Mouse (Mus musculus): ENCODE data around the gene Gm3233. TPM values are rescaled to one million over a fixed set of nuclear protein-coding genes. Genes with fewer than 3 reads are reported as not detected.
"Not testable (repeated sequence)": the region's sequence is repeated elsewhere in the genome, so short reads cannot be mapped to it uniquely, and the experiment has no call there.

Gm3233 gene
- total RNA-seq (2015) (not detected in 2 replicates), total RNA-seq (2017) (not detected in 2 replicates)

GRCm38 (mm10) chr10:77759582-77759981 is at the start of gene Gm3233:
TSS of gene Gm3233 (minus strand) at chr10:77759682.
- ATAC-seq (ENCODE audit: poor library complexity, severe bottlenecking), result not testable (repeated sequence)

DNA sequence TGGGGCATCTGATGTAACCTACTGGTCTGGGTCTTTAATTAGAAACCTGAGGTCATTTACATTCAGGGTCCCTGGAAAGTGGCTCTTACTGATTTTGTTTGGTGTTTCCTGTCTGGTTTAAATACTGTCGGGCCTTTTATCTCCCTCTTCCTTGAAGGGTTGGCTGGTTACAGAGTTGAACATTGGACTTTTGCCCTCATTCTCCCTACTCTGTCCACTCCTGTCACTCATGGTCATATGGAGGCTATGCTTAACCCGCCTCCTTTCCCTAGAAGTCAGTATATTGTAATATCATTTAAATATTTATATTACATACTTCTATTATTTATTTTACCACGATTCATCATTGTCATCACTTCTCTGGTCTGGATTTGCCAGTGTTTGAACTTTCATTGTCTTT is 44.6 kb upstream of the Gm3233 start:
- ATAC-seq (ENCODE audit: poor library complexity, severe bottlenecking), result no peak

DNA sequence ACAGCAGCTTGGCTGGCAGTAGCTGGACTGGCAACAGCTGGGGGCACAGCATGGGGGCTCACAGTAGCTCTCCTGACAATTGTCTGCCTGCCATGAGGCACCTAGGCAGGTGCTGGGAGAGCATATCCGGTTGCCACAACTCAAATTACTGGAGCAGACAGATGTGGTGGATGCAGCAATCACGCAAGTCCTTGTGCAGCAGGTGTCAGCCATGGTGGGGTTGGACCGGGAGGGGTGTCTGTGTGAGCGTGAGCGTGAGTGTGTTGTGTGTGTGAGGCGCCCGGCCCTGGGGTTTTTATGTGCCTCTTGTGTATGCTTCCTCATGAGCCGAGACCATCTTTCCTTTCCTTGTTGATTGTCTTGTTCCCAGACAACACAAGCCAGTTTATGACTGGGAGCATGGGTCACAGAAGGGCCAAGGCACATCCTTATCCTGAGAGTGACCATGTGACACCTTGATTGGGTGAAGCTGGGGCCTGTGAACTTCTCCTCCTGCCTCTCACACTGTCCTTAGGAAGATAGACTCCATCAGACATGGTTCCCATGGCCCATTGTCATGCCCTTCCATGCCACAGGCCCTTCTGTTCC is 39.5 kb upstream of the Gm3233 start, which contains the start of gene Gm19668:
Gene Gm19668 (minus strand): TSS at position 213 of the 588 bp plus-strand sequence.
- no peak for ATAC-seq (ENCODE audit: poor library complexity, severe bottlenecking)

DNA sequence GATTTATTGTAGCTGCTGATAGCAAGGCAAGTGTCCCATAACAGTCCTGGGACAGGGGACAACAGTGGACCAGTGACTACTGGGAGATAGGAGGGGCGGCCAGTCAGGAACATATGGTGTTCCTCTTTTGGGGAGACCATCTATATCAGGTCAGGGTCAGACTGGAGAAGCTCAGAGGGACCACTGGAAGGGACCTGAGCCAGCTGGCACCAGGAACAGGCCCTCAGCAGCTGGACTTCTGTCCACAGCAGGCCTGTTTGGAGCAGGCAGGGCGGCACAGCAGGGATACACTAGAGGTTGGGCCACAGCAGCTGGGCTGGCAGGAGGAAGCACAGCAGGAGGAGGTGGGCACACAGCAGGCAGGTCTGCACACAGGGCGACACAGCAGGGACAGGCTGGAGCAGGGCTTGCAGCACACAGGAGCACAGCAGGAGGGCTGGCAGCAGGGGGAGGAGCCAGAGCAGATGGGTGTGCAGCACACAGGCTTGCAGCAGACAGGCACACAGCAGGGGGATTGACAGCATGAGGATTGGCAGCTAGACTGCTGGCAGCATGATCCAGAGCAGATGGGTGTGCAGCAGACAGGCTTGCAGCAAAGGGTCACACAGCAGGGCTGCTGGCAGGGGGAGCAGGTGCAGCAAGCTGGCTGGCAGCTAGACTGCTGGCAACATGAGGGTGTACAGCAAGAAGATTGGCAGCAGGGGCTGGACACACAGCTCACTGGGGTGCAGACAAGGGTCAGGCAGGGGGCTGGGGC is 38.9 kb upstream of the Gm3233 start:
- not testable (repeated sequence) for ATAC-seq (ENCODE audit: poor library complexity, severe bottlenecking)

- no peak for ATAC-seq (ENCODE audit: poor library complexity, severe bottlenecking)
Measured at GRCm38 (mm10) chr10:77797677-77798076, 38.2 kb upstream of the Gm3233 start.

- ATAC-seq (ENCODE audit: poor library complexity, severe bottlenecking), result no peak
Measured at GRCm38 (mm10) chr10:77794976-77795375, 35.5 kb upstream of the Gm3233 start, which contains the start of gene Gm9639. TSS of gene Gm9639 (minus strand) at chr10:77795076.

GRCm38 (mm10) chr10:77788621-77789020 is 29.1 kb upstream of the Gm3233 start:
- ATAC-seq (ENCODE audit: poor library complexity, severe bottlenecking), result no peak

DNA sequence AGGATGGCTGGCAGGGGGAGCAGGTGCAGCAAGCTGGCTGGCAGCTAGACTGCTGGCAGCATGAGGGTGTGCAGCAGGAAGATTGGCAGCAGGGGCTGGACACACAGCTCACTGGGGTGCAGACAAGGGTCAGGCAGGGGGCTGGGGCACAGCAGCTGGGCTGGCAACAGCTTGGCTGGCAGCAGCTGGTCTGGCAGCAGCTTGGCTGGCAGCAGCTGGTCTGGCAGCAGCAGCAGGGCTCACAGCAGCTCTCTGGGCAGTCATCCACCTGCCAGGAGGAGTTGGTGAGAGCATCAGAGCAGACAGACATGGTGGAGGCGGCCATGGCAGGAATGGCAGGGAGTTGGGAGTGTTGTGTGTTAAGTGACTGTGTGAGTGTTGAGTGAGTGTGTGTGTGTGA is 28.4 kb upstream of the Gm3233 start, which contains the start of gene Gm7137:
Gene Gm7137 (minus strand): TSS at position 325 of the 400 bp plus-strand sequence.
- ATAC-seq (ENCODE audit: poor library complexity, severe bottlenecking), result not testable (repeated sequence)

DNA sequence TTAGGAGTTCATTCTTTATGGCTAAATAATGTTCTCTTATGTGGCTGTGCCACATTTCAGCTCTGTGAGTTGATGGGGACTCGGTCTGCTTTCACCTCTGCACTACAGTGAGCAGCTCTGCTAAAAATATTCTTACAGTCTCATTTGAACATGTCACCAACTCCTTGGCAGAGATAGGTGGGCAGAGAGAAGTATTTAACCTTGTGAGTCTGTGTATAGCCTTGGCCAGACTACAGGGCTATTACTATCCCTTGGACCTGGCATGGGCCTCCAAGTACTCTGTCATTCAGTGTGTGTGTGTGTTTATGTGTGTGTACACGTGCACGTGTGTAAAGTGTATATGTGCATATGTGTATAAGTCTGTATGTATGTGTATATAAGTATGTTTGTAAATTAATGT is 23.9 kb upstream of the Gm3233 start:
- ATAC-seq (ENCODE audit: poor library complexity, severe bottlenecking), result not testable (repeated sequence)

GRCm38 (mm10) chr10:77782442-77782841 is 23.0 kb upstream of the Gm3233 start, which contains the start of gene Gm3250:
TSS of gene Gm3250 (minus strand) at chr10:77782542.
- not testable (repeated sequence) for ATAC-seq (ENCODE audit: poor library complexity, severe bottlenecking)

DNA sequence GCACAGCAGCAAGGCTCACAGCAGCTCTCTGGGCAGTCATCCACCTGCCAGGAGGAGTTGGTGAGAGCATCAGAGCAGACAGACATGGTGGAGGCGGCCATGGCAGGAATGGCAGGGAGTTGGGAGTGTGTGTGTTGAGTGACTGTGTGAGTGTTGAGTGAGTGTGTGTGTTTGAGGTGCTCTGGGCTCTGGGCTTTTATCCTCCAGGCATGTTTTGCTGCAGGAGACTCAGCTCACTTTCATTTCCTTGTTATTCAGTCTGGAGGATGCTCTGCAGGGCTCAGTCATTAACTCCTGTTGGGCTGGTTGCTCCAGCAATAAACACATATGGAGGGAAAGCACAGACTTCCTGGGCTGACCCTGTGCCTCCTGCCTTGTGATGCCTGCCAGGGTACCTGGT is 17.4 kb upstream of the Gm3233 start, which contains the start of gene Gm7138:
Gene Gm7138 (minus strand): TSS at position 101 of the 400 bp plus-strand sequence.
- ATAC-seq (ENCODE audit: poor library complexity, severe bottlenecking), result not testable (repeated sequence)

- ATAC-seq (ENCODE audit: poor library complexity, severe bottlenecking), result not testable (repeated sequence)
Measured at GRCm38 (mm10) chr10:77772142-77772541, 12.7 kb upstream of the Gm3233 start.

DNA sequence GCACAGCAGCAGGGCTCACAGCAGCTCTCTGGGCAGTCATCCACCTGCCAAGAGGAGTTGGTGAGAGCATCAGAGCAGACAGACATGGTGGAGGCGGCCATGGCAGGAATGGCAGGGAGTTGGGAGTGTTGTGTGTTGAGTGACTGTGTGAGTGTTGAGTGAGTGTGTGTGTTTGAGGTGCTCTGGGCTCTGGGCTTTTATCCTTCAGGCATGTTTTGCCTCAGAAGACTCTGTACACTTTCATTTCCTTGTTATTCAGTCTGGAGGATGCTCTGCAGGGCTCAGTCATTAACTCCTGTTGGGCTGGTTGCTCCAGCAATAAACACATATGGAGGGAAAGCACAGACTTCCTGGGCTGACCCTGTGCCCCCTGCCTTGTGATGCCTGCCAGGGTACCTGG is 11.7 kb upstream of the Gm3233 start, which contains the start of gene Gm3238:
Gene Gm3238 (minus strand): TSS at position 101 of the 400 bp plus-strand sequence.
- ATAC-seq (ENCODE audit: poor library complexity, severe bottlenecking), result not testable (repeated sequence)

- no peak for ATAC-seq (ENCODE audit: poor library complexity, severe bottlenecking)
Measured at GRCm38 (mm10) chr10:77769727-77770126, 10.2 kb upstream of the Gm3233 start.

- ATAC-seq (ENCODE audit: poor library complexity, severe bottlenecking), result no peak
Measured at GRCm38 (mm10) chr10:77753448-77753847, 6.0 kb downstream of the Gm3233 start.

- not testable (repeated sequence) for ATAC-seq (ENCODE audit: poor library complexity, severe bottlenecking)
Measured at GRCm38 (mm10) chr10:77752312-77752711, 7.2 kb downstream of the Gm3233 start.

DNA sequence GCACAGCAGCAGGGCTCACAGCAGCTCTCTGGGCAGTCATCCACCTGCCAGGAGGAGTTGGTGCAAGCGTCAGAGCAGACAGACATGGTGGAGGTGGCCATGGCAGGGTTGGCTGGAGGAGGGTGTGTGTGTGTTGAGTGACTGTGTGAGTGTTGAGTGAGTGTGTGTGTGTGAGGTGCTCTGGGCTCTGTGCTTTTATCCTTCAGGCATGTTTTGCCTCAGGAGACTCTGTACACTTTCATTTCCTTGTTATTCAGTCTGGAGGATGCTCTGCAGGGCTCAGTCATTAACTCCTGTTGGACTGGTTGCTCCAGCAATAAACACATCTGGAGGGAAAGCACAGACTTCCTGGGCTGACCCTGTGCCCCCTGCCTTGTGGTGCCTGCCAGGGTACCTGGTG is 8.2 kb downstream of the Gm3233 start, which contains the start of gene Gm9736:
Gene Gm9736 (minus strand): TSS at position 101 of the 400 bp plus-strand sequence.
- ATAC-seq (ENCODE audit: poor library complexity, severe bottlenecking), result not testable (repeated sequence)

DNA sequence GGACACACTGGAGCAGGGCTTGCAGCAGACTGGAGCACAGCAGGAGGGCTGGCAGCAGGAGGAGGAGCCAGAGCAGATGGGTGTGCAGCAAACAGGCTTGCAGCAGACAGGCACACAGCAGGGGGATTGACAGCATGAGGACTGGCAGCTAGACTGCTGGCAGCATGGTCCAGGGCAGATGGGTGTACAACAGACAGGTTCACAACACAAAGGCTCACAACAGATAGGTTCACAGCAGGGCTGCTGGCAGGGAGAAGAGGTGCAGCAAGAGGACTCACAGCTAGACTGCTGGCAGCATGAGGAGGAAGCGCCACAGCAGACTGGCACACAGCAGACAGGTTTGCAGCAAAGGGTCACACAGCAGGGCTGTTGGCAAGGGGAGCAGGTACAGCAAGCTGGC is 8.8 kb downstream of the Gm3233 start:
- ATAC-seq (ENCODE audit: poor library complexity, severe bottlenecking), result not testable (repeated sequence)

GRCm38 (mm10) chr10:77741924-77742688 is 17.4 kb downstream of the Gm3233 start, which contains the start of gene Gm18596:
TSS of gene Gm18596 (minus strand) at chr10:77742638.
- not testable (repeated sequence) for ATAC-seq (ENCODE audit: poor library complexity, severe bottlenecking)

DNA sequence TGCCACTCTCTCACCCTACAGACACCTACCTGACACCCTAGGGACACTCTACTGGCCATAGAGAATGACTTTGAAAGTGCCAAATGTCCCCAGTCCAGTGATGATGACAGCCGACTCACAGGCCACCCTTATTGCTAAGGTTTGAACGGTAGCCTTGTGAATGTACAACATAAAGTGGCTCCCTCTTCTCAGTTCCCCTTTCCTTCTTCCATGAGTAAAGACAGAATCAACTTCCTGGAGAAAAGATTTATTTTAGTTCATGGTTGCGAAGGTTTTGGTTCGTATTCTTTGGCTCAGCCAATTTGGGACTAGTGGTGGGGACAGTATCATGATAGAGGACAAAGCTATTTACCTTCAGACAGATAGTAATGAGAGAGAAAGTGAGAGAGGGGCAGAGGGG is 20.6 kb downstream of the Gm3233 start:
- no peak for ATAC-seq (ENCODE audit: poor library complexity, severe bottlenecking)

DNA sequence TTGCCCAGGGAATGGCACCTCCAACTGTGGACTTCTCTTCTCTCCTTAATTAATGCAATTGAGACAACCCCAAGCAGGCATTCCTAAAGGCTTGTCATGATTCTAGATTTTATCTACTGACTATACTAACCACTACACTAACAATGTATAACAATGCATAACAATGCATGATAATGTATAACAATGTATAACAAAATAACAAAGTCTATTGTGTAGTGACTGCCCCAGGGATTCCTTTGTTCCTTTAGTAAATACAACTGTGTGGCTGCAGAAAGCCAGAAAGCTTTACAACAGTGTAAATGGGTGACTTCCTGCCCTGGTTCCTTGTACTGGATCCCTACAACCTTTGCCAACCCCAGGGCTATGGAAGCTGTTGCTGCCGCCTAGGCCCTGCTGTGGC is 23.6 kb downstream of the Gm3233 start:
- ATAC-seq (ENCODE audit: poor library complexity, severe bottlenecking), result no peak

Measured in megakaryocyte, adult 5-6 weeks (primary cell).